Mouse (Mus musculus) lung, postnatal 10 days (tissue): ENCODE data around the gene Dpp7.

Experiments used
- DNase-seq: peaks from one replicate; pipeline ENCODE4 v3.0.0; 2021

The Dpp7 gene

DNA sequence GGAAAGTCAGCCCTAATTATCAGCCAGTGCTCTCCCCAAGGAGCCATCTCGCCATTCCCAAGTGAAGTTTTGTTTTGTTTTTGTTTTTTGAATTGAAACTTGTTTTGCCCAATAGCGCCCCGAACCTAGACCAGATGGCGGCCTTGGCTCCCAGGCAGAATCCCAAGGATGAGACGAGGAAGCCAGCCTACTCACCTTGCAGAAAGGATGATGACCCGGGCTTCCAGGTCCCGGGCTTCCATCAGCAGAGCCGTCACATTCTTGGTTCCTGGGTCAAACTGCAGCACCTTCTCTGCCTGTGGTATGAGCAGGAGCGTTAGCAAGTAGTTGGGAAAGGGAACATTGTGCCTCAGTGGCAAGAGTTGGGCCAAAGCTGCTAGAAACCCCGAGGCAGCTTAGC, 46.0 kb downstream of the Dpp7 start:
- DNase-seq = no peak

DNA sequence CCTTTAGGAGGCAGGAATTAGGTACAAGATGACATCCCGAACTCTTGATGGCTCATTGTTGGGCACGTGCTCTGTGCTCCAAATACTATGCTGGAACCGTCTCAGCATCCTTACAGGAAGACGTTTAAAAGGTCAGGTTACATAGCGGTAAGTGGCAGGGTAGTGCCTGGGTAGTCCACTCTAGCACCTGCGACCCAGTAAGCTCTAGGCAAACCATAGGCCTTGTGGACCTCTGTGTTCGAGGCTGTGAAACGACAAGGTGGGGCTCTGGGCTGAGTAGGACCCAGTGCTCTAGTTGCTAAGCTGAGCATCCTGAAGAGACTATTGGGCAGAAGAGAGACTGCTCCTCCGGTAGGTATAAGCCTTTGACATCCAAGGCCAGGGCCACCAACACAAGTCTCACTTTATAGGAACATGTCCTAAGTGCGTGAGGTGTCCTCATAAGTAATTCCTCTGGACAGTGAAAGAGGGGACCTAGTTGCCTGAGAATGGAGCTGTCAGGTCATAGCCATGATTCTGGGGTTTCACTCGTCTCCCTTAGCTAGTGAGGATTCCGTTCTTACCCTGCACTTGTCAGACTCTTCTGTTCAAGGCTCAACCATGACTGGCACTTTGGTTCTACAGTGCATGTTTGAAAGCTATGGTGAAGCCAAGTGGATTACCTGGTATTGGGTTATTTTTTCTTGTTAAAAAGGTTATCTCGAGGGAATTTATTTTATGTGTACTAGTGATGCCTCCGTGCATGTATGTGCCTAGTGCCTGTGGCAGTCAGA, 50.4 kb downstream of the Dpp7 start:
- no peak for DNase-seq

DNA sequence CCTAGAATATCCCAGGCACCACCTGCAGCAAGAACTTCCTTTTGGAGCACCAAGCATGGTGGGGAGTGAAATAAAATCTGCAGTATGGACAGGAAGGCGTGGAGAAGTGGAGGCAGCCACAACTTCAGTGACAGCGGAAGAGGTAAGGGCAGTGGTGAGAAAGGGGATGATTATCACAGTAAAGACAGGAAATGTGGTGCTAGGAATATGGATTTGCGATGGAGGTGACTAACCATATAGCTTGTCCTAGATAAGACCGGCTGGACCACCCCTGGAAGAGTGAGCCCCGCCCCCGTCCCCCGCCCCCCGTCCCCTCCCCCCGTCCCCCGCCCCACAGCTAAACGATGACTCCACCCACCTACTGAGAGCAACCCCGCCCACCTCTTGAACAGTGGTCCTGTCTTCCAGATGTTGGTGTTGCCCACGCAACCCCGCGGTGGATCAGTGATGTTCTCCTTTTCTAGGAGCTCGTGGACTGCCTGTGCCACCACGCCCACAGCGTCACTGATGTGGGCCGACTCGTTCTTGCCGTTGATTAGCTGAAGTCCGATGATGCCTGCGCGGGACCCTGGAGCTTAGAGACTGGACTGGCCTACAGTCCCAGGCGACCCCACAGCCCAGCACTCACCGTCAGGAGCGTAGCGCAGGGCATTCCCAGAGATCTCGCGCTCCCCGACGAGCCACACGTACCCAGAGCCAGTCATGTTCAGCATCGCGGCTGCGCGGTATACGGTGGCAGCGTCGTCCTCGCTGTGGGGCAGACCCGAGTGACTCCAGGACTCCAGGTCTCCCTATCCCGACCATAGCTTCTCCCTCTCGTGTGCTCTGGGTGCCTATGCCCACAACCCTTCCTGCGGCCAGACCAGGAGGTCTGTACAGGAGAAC, 51.3 kb downstream of the Dpp7 start:
- peak; percentile 50 for DNase-seq

DNA sequence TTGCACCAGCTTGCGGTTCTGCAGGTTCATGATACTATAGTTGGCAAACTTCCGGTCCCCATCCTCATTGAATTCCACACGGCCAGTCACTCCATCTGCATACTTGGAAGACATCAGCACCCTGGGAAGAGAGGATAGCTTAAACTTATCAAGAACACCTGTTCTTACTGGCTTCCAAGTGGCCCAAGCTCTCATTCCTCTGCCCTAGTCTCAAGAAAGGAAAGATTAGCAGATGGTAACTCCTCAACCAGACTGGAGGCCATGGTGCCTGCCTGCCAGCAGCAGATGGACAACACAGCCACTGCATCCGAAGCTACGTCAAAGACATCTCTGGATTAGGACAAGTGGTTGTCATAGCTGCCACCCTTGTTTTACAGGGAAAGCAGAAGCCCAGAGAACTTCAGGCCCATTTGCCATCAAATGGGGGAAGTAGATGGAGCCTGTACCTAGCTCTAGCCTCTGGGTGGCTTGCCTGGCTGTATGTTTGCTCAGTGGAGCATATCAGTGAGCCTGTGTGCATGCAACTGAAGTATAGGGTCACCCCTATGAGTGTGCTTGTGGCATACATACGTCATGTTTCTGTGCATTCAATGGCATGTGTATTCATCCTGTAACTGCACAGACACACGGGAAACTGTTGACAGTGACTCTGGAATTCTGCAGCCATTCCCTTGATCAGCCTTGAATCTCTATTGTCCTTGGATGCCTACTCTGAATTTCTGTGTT, 52.1 kb downstream of the Dpp7 start:
- no peak for DNase-seq

DNA sequence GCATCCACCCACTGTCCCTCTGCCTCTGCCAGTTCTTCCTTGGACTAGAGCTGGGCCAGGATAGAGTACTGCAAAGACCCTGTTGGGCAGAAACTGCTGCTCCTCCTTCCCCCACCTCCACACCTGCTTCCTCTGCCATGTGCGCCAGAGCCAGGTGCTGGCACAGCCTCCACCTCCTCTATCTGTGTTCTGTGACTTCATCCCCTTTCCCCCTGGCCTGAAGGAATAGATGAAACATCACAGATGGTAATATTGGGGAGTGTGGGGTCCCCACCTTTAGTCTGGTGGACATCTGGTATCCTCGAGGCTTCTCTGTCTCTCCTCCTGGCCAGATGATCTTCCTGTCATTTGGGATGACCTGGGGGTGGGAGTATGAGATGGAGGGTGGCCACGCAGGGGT, 52.7 kb downstream of the Dpp7 start:
- no peak for DNase-seq
